Mouse (Mus musculus): ENCODE measurements around the gene Ptprk. TPM values are rescaled to one million over a fixed set of nuclear protein-coding genes. Genes with fewer than 3 reads are reported as not detected.

Gene Ptprk
- polyA plus RNA-seq, 1 experiment: 1.3 TPM

- H3K27me3 ChIP-seq (ENCODE audit: control insufficient read depth, insufficient read depth, low read length): no peaks in the 10 kb centered on the region
- no peaks in the 10 kb centered on the region for H3K36me3 ChIP-seq (ENCODE audit: control insufficient read depth, insufficient read depth, low read length)
- no peak overlapping the region for H3K4me3 ChIP-seq (ENCODE audit: control insufficient read depth, low read depth, low read length)
- no peak overlapping the region for H3K27ac ChIP-seq (ENCODE audit: control insufficient read depth, insufficient read depth, low read depth, low read length)
- H3K4me1 ChIP-seq (ENCODE audit: control insufficient read depth, insufficient read depth, low read length): no peaks in the 10 kb centered on the region
- no peak for TF ChIP-seq CTCF (IDR thresholded peaks at IDR 0.05; ENCODE audit: control insufficient read depth, insufficient read depth, insufficient replicate concordance, low read depth, low read length)
- TF ChIP-seq POLR2A (IDR thresholded peaks at IDR 0.05; ENCODE audit: control insufficient read depth, low read depth, low read length): no peak
These were observed 383.4 kb downstream of the Ptprk start for GRCm38 (mm10) chr10:28458027-28458426.

- Histone ChIP-seq H3K27ac (ENCODE audit: control insufficient read depth, insufficient read depth, low read depth, low read length) (no peak overlapping the region), H3K4me3 (ENCODE audit: control insufficient read depth, low read depth, low read length) (no peak overlapping the region), H3K4me1 (ENCODE audit: control insufficient read depth, insufficient read depth, low read length) (no peaks in the 10 kb centered on the region), H3K36me3 (ENCODE audit: control insufficient read depth, insufficient read depth, low read length) (no peaks in the 10 kb centered on the region), H3K27me3 (ENCODE audit: control insufficient read depth, insufficient read depth, low read length) (no peaks in the 10 kb centered on the region)
- TF ChIP-seq CTCF (IDR thresholded peaks at IDR 0.05; ENCODE audit: control insufficient read depth, insufficient read depth, insufficient replicate concordance, low read depth, low read length): no peak
- no peak for TF ChIP-seq POLR2A (IDR thresholded peaks at IDR 0.05; ENCODE audit: control insufficient read depth, low read depth, low read length)
These were observed 385.3 kb downstream of the Ptprk start for GRCm38 (mm10) chr10:28459963-28460362.

- Histone ChIP-seq H3K27ac (ENCODE audit: control insufficient read depth, insufficient read depth, low read depth, low read length) (no peak overlapping the region), H3K27me3 (ENCODE audit: control insufficient read depth, insufficient read depth, low read length) (no peaks in the 10 kb centered on the region), H3K36me3 (ENCODE audit: control insufficient read depth, insufficient read depth, low read length) (no peaks in the 10 kb centered on the region), H3K4me3 (ENCODE audit: control insufficient read depth, low read depth, low read length) (no peak overlapping the region), H3K4me1 (ENCODE audit: control insufficient read depth, insufficient read depth, low read length) (no peaks in the 10 kb centered on the region)
- TF ChIP-seq CTCF (IDR thresholded peaks at IDR 0.05; ENCODE audit: control insufficient read depth, insufficient read depth, insufficient replicate concordance, low read depth, low read length) (no peak), POLR2A (IDR thresholded peaks at IDR 0.05; ENCODE audit: control insufficient read depth, low read depth, low read length) (no peak)
These were observed 389.1 kb downstream of the Ptprk start for GRCm38 (mm10) chr10:28463706-28464105.

GRCm38 (mm10) chr10:28464766-28465548 lies 390.3 kb downstream of the Ptprk start:
- no peak overlapping the region for H3K27ac ChIP-seq (ENCODE audit: control insufficient read depth, insufficient read depth, low read depth, low read length)
- no peaks in the 10 kb centered on the region for H3K27me3 ChIP-seq (ENCODE audit: control insufficient read depth, insufficient read depth, low read length)
- TF ChIP-seq CTCF (IDR thresholded peaks at IDR 0.05; ENCODE audit: control insufficient read depth, insufficient read depth, insufficient replicate concordance, low read depth, low read length) (no peak), POLR2A (IDR thresholded peaks at IDR 0.05; ENCODE audit: control insufficient read depth, low read depth, low read length) (no peak)
- no peaks in the 10 kb centered on the region for H3K4me1 ChIP-seq (ENCODE audit: control insufficient read depth, insufficient read depth, low read length)
- no peak overlapping the region for H3K4me3 ChIP-seq (ENCODE audit: control insufficient read depth, low read depth, low read length)
- no peaks in the 10 kb centered on the region for H3K36me3 ChIP-seq (ENCODE audit: control insufficient read depth, insufficient read depth, low read length)

GRCm38 (mm10) chr10:28485574-28485973 lies 411.0 kb downstream of the Ptprk start:
- Histone ChIP-seq H3K36me3 (ENCODE audit: control insufficient read depth, insufficient read depth, low read length) (no peaks in the 10 kb centered on the region), H3K4me1 (ENCODE audit: control insufficient read depth, insufficient read depth, low read length) (no peaks in the 10 kb centered on the region), H3K27ac (ENCODE audit: control insufficient read depth, insufficient read depth, low read depth, low read length) (no peak overlapping the region), H3K4me3 (ENCODE audit: control insufficient read depth, low read depth, low read length) (no peak overlapping the region), H3K27me3 (ENCODE audit: control insufficient read depth, insufficient read depth, low read length) (no peaks in the 10 kb centered on the region)
- peak; percentile 50; the same call in 1 of the 2 replicates for TF ChIP-seq CTCF (IDR thresholded peaks at IDR 0.05; ENCODE audit: control insufficient read depth, insufficient read depth, insufficient replicate concordance, low read depth, low read length)
- no peak for TF ChIP-seq POLR2A (IDR thresholded peaks at IDR 0.05; ENCODE audit: control insufficient read depth, low read depth, low read length)

GRCm38 (mm10) chr10:28491006-28491405 lies 416.4 kb downstream of the Ptprk start:
- TF ChIP-seq POLR2A (IDR thresholded peaks at IDR 0.05; ENCODE audit: control insufficient read depth, low read depth, low read length) (no peak), CTCF (IDR thresholded peaks at IDR 0.05; ENCODE audit: control insufficient read depth, insufficient read depth, insufficient replicate concordance, low read depth, low read length) (no peak)
- Histone ChIP-seq H3K4me1 (ENCODE audit: control insufficient read depth, insufficient read depth, low read length) (peaks cover 14% of the 10 kb centered on the region), H3K27ac (ENCODE audit: control insufficient read depth, insufficient read depth, low read depth, low read length) (no peak overlapping the region)

GRCm38 (mm10) chr10:28492206-28492605 lies 417.6 kb downstream of the Ptprk start:
- TF ChIP-seq CTCF (IDR thresholded peaks at IDR 0.05; ENCODE audit: control insufficient read depth, insufficient read depth, insufficient replicate concordance, low read depth, low read length) (no peak), POLR2A (IDR thresholded peaks at IDR 0.05; ENCODE audit: control insufficient read depth, low read depth, low read length) (no peak)
- peaks cover 14% of the 10 kb centered on the region for H3K4me1 ChIP-seq (ENCODE audit: control insufficient read depth, insufficient read depth, low read length)
- H3K27ac ChIP-seq (ENCODE audit: control insufficient read depth, insufficient read depth, low read depth, low read length): no peak overlapping the region
- H3K36me3 ChIP-seq (ENCODE audit: control insufficient read depth, insufficient read depth, low read length): no peaks in the 10 kb centered on the region
- no peaks in the 10 kb centered on the region for H3K27me3 ChIP-seq (ENCODE audit: control insufficient read depth, insufficient read depth, low read length)
- no peak overlapping the region for H3K4me3 ChIP-seq (ENCODE audit: control insufficient read depth, low read depth, low read length)

More at GRCm38 (mm10) chr10:28491006-28491405, 416.4 kb downstream of the Ptprk start:
- no peaks in the 10 kb centered on the region for H3K36me3 ChIP-seq (ENCODE audit: control insufficient read depth, insufficient read depth, low read length)
- H3K4me3 ChIP-seq (ENCODE audit: control insufficient read depth, low read depth, low read length): no peak overlapping the region
- no peaks in the 10 kb centered on the region for H3K27me3 ChIP-seq (ENCODE audit: control insufficient read depth, insufficient read depth, low read length)
